Mouse (Mus musculus) heart, postnatal 0 days (tissue): ENCODE data around the gene Abhd14a.

Experiments
- CTCF ChIP-seq: IDR thresholded peaks from 2 replicates; pipeline ENCODE4 v1.5.1; 2016; ENCODE audit warnings: antibody characterized with exemption, control low read depth, low read depth
- EP300 ChIP-seq: IDR thresholded peaks from 2 replicates; pipeline ENCODE4 v1.6.1; 2016; ENCODE audit warnings: antibody characterized with exemption, low read depth

DNA sequence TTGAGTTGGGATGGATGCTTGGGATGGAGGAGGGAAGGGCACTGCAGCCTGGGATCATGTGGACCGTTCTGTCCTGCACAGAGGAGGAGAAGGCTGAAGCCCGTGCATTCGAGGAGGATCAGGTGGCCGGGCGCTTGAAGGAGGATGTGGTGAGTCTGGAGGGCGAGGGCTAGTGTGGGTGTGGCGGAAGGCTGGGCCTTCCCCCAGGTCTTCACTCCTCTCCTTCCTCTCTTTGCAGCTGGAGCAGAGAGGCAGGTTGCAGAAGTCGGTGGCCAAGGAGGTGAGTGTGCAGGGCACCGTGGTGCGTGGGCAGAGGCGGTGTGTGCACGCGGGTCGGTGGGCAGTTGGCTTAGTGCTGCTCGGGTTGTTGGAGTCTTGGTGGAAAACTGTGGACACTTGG, 33.6 kb upstream of the Abhd14a start:
- TF ChIP-seq CTCF (no peak), EP300 (no peak)
